8 mouse cellular contexts compared by ENCODE assay signal in genomic region chr1:184999780-185000599, GRCm38 (mm10). TPM values are rescaled to one million over a fixed set of nuclear protein-coding genes. Genes with fewer than 3 reads are reported as not detected.
DNase-seq lines count a peak whose midpoint lies in the region; ATAC-seq and TF ChIP-seq lines count a peak whose summit lies in the region.

No protein-coding gene starts in this region.

- H3K4me3 ChIP-seq in lung, embryonic 14.5 days (ENCODE audit: low read depth, low read length): peak overlapping the region; percentile 73
- peak overlapping the region; percentile 87 for H3K4me3 ChIP-seq in embryonic facial prominence, embryonic 12.5 days
- H3K4me3 ChIP-seq in heart, embryonic 13.5 days: peak overlapping the region; percentile 75
- H3K4me3 ChIP-seq in liver, embryonic 16.5 days (ENCODE audit: low read depth, low read length): peak overlapping the region; percentile 61

- H3K4me1 ChIP-seq in lung, embryonic 14.5 days (ENCODE audit: insufficient read depth): no peaks in the 10 kb centered on the region; the same call in none of the 2 replicates
- H3K4me1 ChIP-seq in embryonic facial prominence, embryonic 12.5 days: peaks cover 18% of the 10 kb centered on the region; the same call in 1 of the 2 replicates
- H3K4me1 ChIP-seq in heart, embryonic 13.5 days: peaks cover 34% of the 10 kb centered on the region
- H3K4me1 ChIP-seq in liver, embryonic 16.5 days (ENCODE audit: control insufficient read depth, low read depth, low read length): no peaks in the 10 kb centered on the region

- ATAC-seq in lung, embryonic 14.5 days (ENCODE audit: insufficient read depth): peak; percentile 62
- ATAC-seq in embryonic facial prominence, embryonic 12.5 days (ENCODE audit: insufficient number of reproducible peaks, insufficient read depth, low FRiP score, low TSS enrichment): peak; percentile 43
- no peak for ATAC-seq in heart, embryonic 13.5 days (ENCODE audit: extremely low read depth, insufficient number of reproducible peaks, low FRiP score, low TSS enrichment)
- no peak for ATAC-seq in liver, embryonic 16.5 days (ENCODE audit: low read depth)
- ATAC-seq in megakaryocyte, adult 5-6 weeks (ENCODE audit: poor library complexity, severe bottlenecking): no peak

- H3K36me3 ChIP-seq in lung, embryonic 14.5 days (ENCODE audit: insufficient read depth): no peaks in the 10 kb centered on the region
- no peaks in the 10 kb centered on the region for H3K36me3 ChIP-seq in embryonic facial prominence, embryonic 12.5 days
- no peaks in the 10 kb centered on the region for H3K36me3 ChIP-seq in heart, embryonic 13.5 days
- no peaks in the 10 kb centered on the region for H3K36me3 ChIP-seq in liver, embryonic 16.5 days (ENCODE audit: control insufficient read depth, insufficient read depth)

- peaks cover 11% of the 10 kb centered on the region; the same call in 1 of the 2 replicates for H3K27me3 ChIP-seq in lung, embryonic 14.5 days (ENCODE audit: insufficient read depth, low read length)
- H3K27me3 ChIP-seq in embryonic facial prominence, embryonic 12.5 days: no peaks in the 10 kb centered on the region
- H3K27me3 ChIP-seq in heart, embryonic 13.5 days (replicated peaks): peaks cover 21% of the 10 kb centered on the region
- H3K27me3 ChIP-seq in liver, embryonic 16.5 days (ENCODE audit: control insufficient read depth, insufficient read depth, low read depth, low read length): peaks cover 44% of the 10 kb centered on the region

- H3K9ac ChIP-seq in lung, embryonic 14.5 days: peak overlapping the region; percentile 87
- peak overlapping the region; percentile 89 for H3K9ac ChIP-seq in embryonic facial prominence, embryonic 12.5 days
- peak overlapping the region; percentile 95 for H3K9ac ChIP-seq in heart, embryonic 13.5 days
- no peak overlapping the region for H3K9ac ChIP-seq in liver, embryonic 16.5 days (ENCODE audit: low read depth, low read length)

- no peak for TF ChIP-seq CTCF in lung, embryonic 14.5 days (IDR thresholded peaks at IDR 0.05; ENCODE audit: low read depth)

- 1% methylated on average over 41 of the region's 65 CpGs for WGBS in lung, embryonic 14.5 days
- under 1% methylated on average over 35 of the region's 65 CpGs for WGBS in embryonic facial prominence, embryonic 12.5 days
- WGBS in heart, embryonic 13.5 days: 1% methylated on average over 53 of the region's 65 CpGs
- 3% methylated on average over 22 of the region's 65 CpGs for WGBS in liver, embryonic 16.5 days (ENCODE audit: insufficient replicate concordance)

- no peak overlapping the region for H3K27ac ChIP-seq in lung, embryonic 14.5 days (ENCODE audit: low read depth)
- 0 out of 2 replicates have a peak overlapping the region, but pooled peaks have one; percentile 17 for H3K27ac ChIP-seq in embryonic facial prominence, embryonic 12.5 days
- no peak overlapping the region for H3K27ac ChIP-seq in heart, embryonic 13.5 days (replicated peaks)
- H3K27ac ChIP-seq in liver, embryonic 16.5 days (ENCODE audit: low read length): no peak overlapping the region

- peak; percentile 78 for DNase-seq in lung, embryonic 14.5 days
- DNase-seq in lung, postnatal 25 days (ENCODE audit: low spot score): no peak
- peak; percentile 64 to 71 for DNase-seq in layer of hippocampus, adult 18-20 months (ENCODE audit: low spot score in 2 of 2)
- DNase-seq in retina, postnatal 1 day: peak; percentile 78

- no peaks in the 10 kb centered on the region for H3K9me3 ChIP-seq in lung, embryonic 14.5 days (ENCODE audit: low read depth, low read length)
- H3K9me3 ChIP-seq in embryonic facial prominence, embryonic 12.5 days: no peaks in the 10 kb centered on the region
- no peaks in the 10 kb centered on the region for H3K9me3 ChIP-seq in heart, embryonic 13.5 days
- no peaks in the 10 kb centered on the region for H3K9me3 ChIP-seq in liver, embryonic 16.5 days (replicated peaks; ENCODE audit: control insufficient read depth, low read length)

- peak overlapping the region; percentile 85 for H3K4me2 ChIP-seq in lung, embryonic 14.5 days
- peak overlapping the region; percentile 56 for H3K4me2 ChIP-seq in embryonic facial prominence, embryonic 12.5 days (replicated peaks)
- H3K4me2 ChIP-seq in heart, embryonic 13.5 days: peak overlapping the region; percentile 84
- peak overlapping the region; percentile 63 for H3K4me2 ChIP-seq in liver, embryonic 16.5 days (ENCODE audit: low read depth, low read length)

RNA-seq across cellular contexts. Expression of gene Mark1, which starts 0.6 kb away (rescaled TPM):
- polyA plus RNA-seq in lung, embryonic 14.5 days (2014; fragmentation: Nextera tagmentation; extraction: Ambion mirVana): 2.5 and 3.0 TPM in 2 replicates
- polyA plus RNA-seq in embryonic facial prominence, embryonic 12.5 days (2016; fragmentation: Nextera tagmentation; extraction: Ambion mirVana): 4.6 and 5.2 TPM in 2 replicates
- 1.5 and 1.9 TPM in 2 replicates for polyA plus RNA-seq in heart, embryonic 13.5 days (2015; fragmentation: Nextera tagmentation; extraction: Ambion mirVana)
- total RNA-seq in layer of hippocampus, adult 18-20 months (2021): 10 to 100 TPM; 45.1 to 46.6 TPM
- polyA plus RNA-seq in liver, embryonic 16.5 days (2015; fragmentation: Nextera tagmentation; extraction: Ambion mirVana): 0.09 and 0.22 TPM in 2 replicates
- total RNA-seq in megakaryocyte, adult 5-6 weeks (2015): 0.05 and 0.13 TPM in 2 replicates
- total RNA-seq in megakaryocyte, adult 5-6 weeks (2017): not detected in 2 replicates

Comparison
In these comparisons a context has a peak if more than half of its experiments do, and no peak if none do; other contexts are left out.
1. ATAC-seq: peak in lung, embryonic 14.5 days (single experiment) and embryonic facial prominence, embryonic 12.5 days (single experiment); none in heart, embryonic 13.5 days (single experiment), liver, embryonic 16.5 days (single experiment) and megakaryocyte, adult 5-6 weeks (single experiment).
2. Peak in every context shown above with its lines, with median percentiles within 50 percentile points of each other: H3K4me2 ChIP-seq and H3K4me3 ChIP-seq.